Mouse (Mus musculus) heart, adult 2 months (tissue): ENCODE measurements around the gene Pold1.

Experiments used
- CTCF ChIP-seq: fragments of 200-600 bp; IDR thresholded peaks from 2 replicates; pipeline ENCODE4 v1.8.1; 2022; ENCODE audit warnings: antibody characterized with exemption, mild to moderate bottlenecking, moderate library complexity
- POLR2A ChIP-seq: fragments of 200-500 bp; IDR thresholded peaks from 2 replicates; pipeline ENCODE4 v1.6.1; 2011; ENCODE audit warnings: mild to moderate bottlenecking, low read depth, low read length, control low read depth; ENCODE audit not compliant: insufficient read depth

- TF ChIP-seq POLR2A (no peak), CTCF (no peak)
These were observed 1.7 kb upstream of the Pold1 start for GRCm38 (mm10) chr7:44550409-44550678.
